Mouse (Mus musculus): Measurements from ENCODE around the gene Fam104a.

GRCm38 (mm10) chr11:113726994-113727888 lies 43.3 kb upstream of the Fam104a start:
- no peak for TF ChIP-seq CTCF (conservative IDR thresholded peaks at IDR 0.05 in 1 of 2, IDR thresholded peaks at IDR 0.05 in 1 of 2; ENCODE audit: low read depth in 2 of 2, low read length in 2 of 2)
- TF ChIP-seq ZNF384 (IDR thresholded peaks at IDR 0.05; ENCODE audit: low read depth, low read length) = no peak
- no peak for TF ChIP-seq RCOR1 (conservative IDR thresholded peaks at IDR 0.05; ENCODE audit: low read depth, low read length)
- TF ChIP-seq NELFE (IDR thresholded peaks at IDR 0.05; ENCODE audit: low read depth, low read length) = no peak
- TF ChIP-seq POLR2A (IDR thresholded peaks at IDR 0.05; ENCODE audit: low read depth, low read length) = no peak
- no peak for TF ChIP-seq MXI1 (IDR thresholded peaks at IDR 0.05; ENCODE audit: low read depth, low read length)
- no peak for TF ChIP-seq HCFC1 (IDR thresholded peaks at IDR 0.05; ENCODE audit: low read depth, low read length)
- TF ChIP-seq PAX5 (IDR thresholded peaks at IDR 0.05; ENCODE audit: low read length) = no peak
